8 mouse cellular contexts compared by ENCODE assay signal in the genomic region with DNA sequence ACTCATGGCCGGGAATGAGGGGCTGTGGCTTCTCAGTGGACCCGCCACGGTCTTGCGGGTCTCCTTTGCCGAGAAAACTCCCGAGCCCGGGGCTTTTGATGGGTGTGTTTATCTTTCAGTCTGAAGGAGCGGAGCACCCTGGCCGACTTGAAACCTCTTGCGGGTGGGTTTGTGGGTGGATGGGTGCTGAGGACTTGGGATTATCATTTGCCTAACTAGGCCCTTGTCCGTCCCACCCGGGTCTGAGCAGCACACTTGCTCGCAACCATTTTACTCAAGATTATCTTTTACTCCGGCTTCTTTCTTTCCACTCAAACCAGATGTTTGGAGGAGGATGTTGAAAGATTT. TPM values are rescaled to one million over a fixed set of nuclear protein-coding genes. Genes with fewer than 3 reads are reported as not detected.
DNase-seq lines count a peak whose midpoint lies in the region; ATAC-seq and TF ChIP-seq lines count a peak whose summit lies in the region.

No protein-coding gene starts in this region.

- no peak for ATAC-seq in heart, postnatal 0 days (ENCODE audit: insufficient read depth, low read depth)
- ATAC-seq in hindbrain, embryonic 12.5 days (ENCODE audit: low FRiP score), result peak; percentile 42
- peak; percentile 32 for ATAC-seq in midbrain, embryonic 12.5 days (ENCODE audit: low FRiP score, low read depth)

- H3K4me3 ChIP-seq in heart, postnatal 0 days (ENCODE audit: low read depth, low read length), result peak overlapping the region; percentile 92
- H3K4me3 ChIP-seq in hindbrain, embryonic 12.5 days, result peak overlapping the region; percentile 93
- peak overlapping the region; percentile 89 for H3K4me3 ChIP-seq in midbrain, embryonic 12.5 days

- peak; percentile 32 for DNase-seq in heart, postnatal 0 days (ENCODE audit: low spot score)
- DNase-seq in heart, postnatal 14 days, result no peak
- peak; percentile 31 for DNase-seq in NIH3T3 (ENCODE audit: low read depth)
- DNase-seq in cerebellum, adult 8-10 months, result no peak
- no peak for DNase-seq in natural killer cell, adult 2 months (ENCODE audit: low spot score in 2 of 2)
- no peak for DNase-seq in urinary bladder, postnatal 36 days (ENCODE audit: low spot score in 2 of 2)

- H3K4me2 ChIP-seq in heart, postnatal 0 days (ENCODE audit: low read depth, low read length), result peak overlapping the region; percentile 75
- H3K4me2 ChIP-seq in hindbrain, embryonic 12.5 days (replicated peaks), result peak overlapping the region; percentile 67
- peak overlapping the region; percentile 74 for H3K4me2 ChIP-seq in midbrain, embryonic 12.5 days (replicated peaks)

- peak overlapping the region; percentile 94 for H3K9ac ChIP-seq in heart, postnatal 0 days (replicated peaks; ENCODE audit: low read depth, low read length)
- peak overlapping the region; percentile 95 for H3K9ac ChIP-seq in hindbrain, embryonic 12.5 days
- peak overlapping the region; percentile 93 for H3K9ac ChIP-seq in midbrain, embryonic 12.5 days (replicated peaks)

- intact Hi-C loops in heart, postnatal 14 days (cut with DNase I), result loop anchor here (1.0 to 5.0 kb wide), 3 partner anchors 41 to 196 kb away; partner anchors contain the start of gene Elovl5

- H3K27ac ChIP-seq in heart, postnatal 0 days (ENCODE audit: low read depth), result peak overlapping the region; percentile 92
- peak overlapping the region; percentile 98 for H3K27ac ChIP-seq in hindbrain, embryonic 12.5 days
- H3K27ac ChIP-seq in midbrain, embryonic 12.5 days (replicated peaks), result peak overlapping the region; percentile 96

- 1% methylated on average over 14 of the region's 14 CpGs for whole genome bisulfite sequencing in heart, postnatal 0 days
- WGBS in hindbrain, embryonic 12.5 days, result under 1% methylated on average over 14 of the region's 14 CpGs
- under 1% methylated on average over 14 of the region's 14 CpGs for WGBS in midbrain, embryonic 12.5 days

- no peaks in the 10 kb centered on the region for H3K36me3 ChIP-seq in heart, postnatal 0 days (replicated peaks; ENCODE audit: control insufficient read depth, insufficient read depth, low read length)
- H3K36me3 ChIP-seq in hindbrain, embryonic 12.5 days, result peaks cover 5% of the 10 kb centered on the region; the same call in 1 of the 2 replicates
- peaks cover 5% of the 10 kb centered on the region; the same call in 1 of the 2 replicates for H3K36me3 ChIP-seq in midbrain, embryonic 12.5 days

- no peaks in the 10 kb centered on the region for H3K9me3 ChIP-seq in heart, postnatal 0 days (replicated peaks; ENCODE audit: control insufficient read depth, low read length)
- no peaks in the 10 kb centered on the region for H3K9me3 ChIP-seq in hindbrain, embryonic 12.5 days (replicated peaks)
- H3K9me3 ChIP-seq in midbrain, embryonic 12.5 days, result no peaks in the 10 kb centered on the region

- no peaks in the 10 kb centered on the region for H3K27me3 ChIP-seq in heart, postnatal 0 days (ENCODE audit: control insufficient read depth, insufficient read depth, low read length)
- H3K27me3 ChIP-seq in hindbrain, embryonic 12.5 days, result no peaks in the 10 kb centered on the region
- no peaks in the 10 kb centered on the region for H3K27me3 ChIP-seq in midbrain, embryonic 12.5 days

- TF ChIP-seq CTCF in heart, postnatal 0 days (IDR thresholded peaks at IDR 0.05; ENCODE audit: low read depth), result no peak

- H3K4me1 ChIP-seq in heart, postnatal 0 days (ENCODE audit: control insufficient read depth, insufficient read depth), result peaks cover 19% of the 10 kb centered on the region
- peaks cover 24% of the 10 kb centered on the region for H3K4me1 ChIP-seq in hindbrain, embryonic 12.5 days
- H3K4me1 ChIP-seq in midbrain, embryonic 12.5 days, result peaks cover 21% of the 10 kb centered on the region

- peak; percentile 51; the same call in 1 of the 2 replicates for TF ChIP-seq EP300 in heart, postnatal 0 days (IDR thresholded peaks at IDR 0.05; ENCODE audit: low read depth)

RNA-seq across cellular contexts. Expression of gene Ick, which starts 4.5 kb away (rescaled TPM):
- total RNA-seq in heart, postnatal 0 days (2014; rRNA removed; ENCODE audit: low replicate concordance), result 10.4 and 11.4 TPM in 2 replicates
- 13.5 and 13.8 TPM in 2 replicates for polyA plus RNA-seq in heart, postnatal 0 days (2015; fragmentation: Nextera tagmentation; extraction: Ambion mirVana)
- total RNA-seq in heart, postnatal 14 days (2021), result 10 to 100 TPM; 16.2 to 16.6 TPM
- 38.1 and 40.0 TPM in 2 replicates for polyA plus RNA-seq in hindbrain, embryonic 12.5 days (2016; fragmentation: Nextera tagmentation; extraction: Ambion mirVana)
- polyA plus RNA-seq in midbrain, embryonic 12.5 days (2016; fragmentation: Nextera tagmentation; extraction: Ambion mirVana), result 40.1 and 43.3 TPM in 2 replicates

RNA-seq across cellular contexts. Expression of gene Fbxo9, which starts 4.6 kb away (rescaled TPM):
- 67.5 and 102 TPM in 2 replicates for total RNA-seq in heart, postnatal 0 days (2014; rRNA removed; ENCODE audit: low replicate concordance)
- 57.2 and 60.4 TPM in 2 replicates for polyA plus RNA-seq in heart, postnatal 0 days (2015; fragmentation: Nextera tagmentation; extraction: Ambion mirVana)
- 10 to 100 TPM; 65.4 to 70.7 TPM for total RNA-seq in heart, postnatal 14 days (2021)
- polyA plus RNA-seq in hindbrain, embryonic 12.5 days (2016; fragmentation: Nextera tagmentation; extraction: Ambion mirVana), result 42.0 and 43.1 TPM in 2 replicates
- polyA plus RNA-seq in midbrain, embryonic 12.5 days (2016; fragmentation: Nextera tagmentation; extraction: Ambion mirVana), result 34.7 and 39.7 TPM in 2 replicates

Comparison
In these comparisons a context has a peak if more than half of its experiments do, and no peak if none do; other contexts are left out.
1. DNase-seq: peak in heart, postnatal 0 days (single experiment) and NIH3T3 (single experiment); none in heart, postnatal 14 days (0 of 2), cerebellum, adult 8-10 months (single experiment), natural killer cell, adult 2 months (0 of 2) and urinary bladder, postnatal 36 days (0 of 2).
2. Peak in every context shown above with its lines, with median percentiles within 50 percentile points of each other: H3K27ac ChIP-seq, H3K4me2 ChIP-seq, H3K4me3 ChIP-seq and H3K9ac ChIP-seq.